Mouse (Mus musculus) forebrain, postnatal 0 days (tissue): ENCODE data around the gene Zkscan3. TPM values are rescaled to one million over a fixed set of nuclear protein-coding genes. Genes with fewer than 3 reads are reported as not detected.

Experiments used
- ATAC-seq: fragments of 200-750 bp; cut with Nextera tagmentation; 2 replicates; pipeline ENCODE4 v1.8.0; 2017; ENCODE audit warnings: mild to moderate bottlenecking, moderate library complexity
- DNase-seq: peaks from one replicate; pipeline ENCODE4 v3.0.0-alpha.2; 2015
- H3K27ac ChIP-seq: fragments of 300-500 bp; sonication (generic); 2 replicates; pipeline ENCODE4 v1.5.1; 2014; ENCODE audit warnings: low read depth, mild to moderate bottlenecking, antibody characterized with exemption, low read length, moderate library complexity, mixed read lengths
- H3K27me3 ChIP-seq: fragments of 300-500 bp; sonication (generic); 2 replicates; pipeline ENCODE4 v1.6.1; 2014; ENCODE audit warnings: mild to moderate bottlenecking, low read length, mixed read lengths; ENCODE audit not compliant: insufficient read depth
- H3K36me3 ChIP-seq: fragments of 300-500 bp; sonication (generic); 2 replicates; pipeline ENCODE4 v1.6.1; 2014; ENCODE audit warnings: mild to moderate bottlenecking, moderate library complexity; ENCODE audit not compliant: insufficient read depth
- H3K4me1 ChIP-seq: fragments of 300-500 bp; sonication (generic); 2 replicates; pipeline ENCODE4 v1.6.1; 2014; ENCODE audit warnings: antibody characterized with exemption; ENCODE audit not compliant: insufficient read depth
- H3K4me2 ChIP-seq: fragments of 300-500 bp; sonication (generic); 2 replicates; pipeline ENCODE4 v1.6.1; 2014; ENCODE audit warnings: low read depth, mild to moderate bottlenecking, moderate library complexity
- H3K4me3 ChIP-seq: fragments of 300-500 bp; sonication (generic); 2 replicates; pipeline ENCODE4 v1.5.1; 2014; ENCODE audit warnings: low read depth, low read length, mixed read lengths
- H3K9ac ChIP-seq: fragments of 300-500 bp; sonication (generic); 2 replicates; pipeline ENCODE4 v1.6.1; 2014; ENCODE audit warnings: mild to moderate bottlenecking
- H3K9me3 ChIP-seq: fragments of 300-500 bp; sonication (generic); 2 replicates; pipeline ENCODE4 v1.6.1; 2016; ENCODE audit warnings: low read length
- CTCF ChIP-seq: sonication (generic); IDR thresholded peaks from 2 replicates; pipeline ENCODE4 v1.5.1; 2016; ENCODE audit warnings: antibody characterized with exemption, control low read depth, low read depth
- WGBS: fragments of 180-500 bp; shearing (Covaris S2); extraction: QIAGEN DNeasy Blood & Tissue Kit; methylation state at CpG from one replicate; pipeline ENCODE4 v1.1.7; 2014; 5-methylcytosine and 5-hydroxymethylcytosine counted together
- polyA plus RNA-seq: library from polyadenylated mRNA; unstranded; fragments of >200 nt; fragmentation: Nextera tagmentation; extraction: Ambion mirVana; gene quantifications from 2 replicates; pipeline ENCODE4 v1.2.1, GENCODE M21; 2015
- total RNA-seq: library from RNA; depleted of rRNA; stranded (reverse); fragments of >200 nt; gene quantifications from 2 replicates; pipeline ENCODE4 v1.2.3, GENCODE M21; 2014; rRNA removed

Zkscan3 gene
- total RNA-seq (51.8 and 54.0 TPM in 2 replicates), polyA plus RNA-seq (42.2 and 45.6 TPM in 2 replicates)

DNA sequence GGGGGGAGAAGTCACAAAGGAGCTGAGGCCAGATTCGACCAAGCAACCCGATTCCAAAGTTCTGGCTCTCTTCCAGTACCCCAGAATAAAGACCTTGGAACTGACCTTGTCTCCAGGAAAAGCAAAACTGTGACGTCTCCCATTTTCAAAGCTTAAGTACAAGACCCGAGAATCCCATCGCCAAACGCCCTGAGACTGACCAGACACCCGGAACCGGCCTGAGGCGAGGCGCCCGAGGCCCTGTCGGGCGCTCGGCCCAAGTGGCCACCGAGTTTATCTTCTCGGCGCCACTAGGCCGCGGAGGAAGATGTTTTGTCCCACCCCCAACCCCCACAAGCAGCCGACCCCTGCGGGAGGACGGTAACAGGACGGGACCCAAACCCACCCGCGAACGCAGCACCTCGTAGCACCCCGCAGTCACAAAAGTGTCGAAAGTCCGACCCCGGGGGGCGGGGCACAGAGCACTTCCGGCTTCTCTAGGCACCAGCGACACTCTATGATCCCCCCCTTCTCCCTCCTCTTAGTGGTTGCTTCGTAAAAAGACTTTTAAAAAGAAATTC is at the start of gene Zkscan3:
Zkscan3 (minus strand) TSS at position 469 of the 560 bp plus-strand sequence.
- WGBS: under 1% methylated on average over 35 of the region's 35 CpGs
- no peaks in the 10 kb centered on the region for H3K9me3 ChIP-seq
- peak within 1 kb of the TSS; percentile 95 for H3K4me3 ChIP-seq
- peaks cover 14% of the 10 kb centered on the region; the same call in 1 of the 2 replicates for H3K4me1 ChIP-seq
- H3K4me2 ChIP-seq: peak within 1 kb of the TSS; percentile 63
- ATAC-seq (peak; percentile 99), DNase-seq (peak; percentile 92)
- H3K9ac ChIP-seq: peak within 1 kb of the TSS; percentile 87
- peaks cover 3% of the 10 kb centered on the region; the same call in 1 of the 2 replicates for H3K36me3 ChIP-seq
- no peaks in the 10 kb centered on the region for H3K27me3 ChIP-seq
- H3K27ac ChIP-seq: peak within 1 kb of the TSS; percentile 72
- TF ChIP-seq CTCF: no peak

DNA sequence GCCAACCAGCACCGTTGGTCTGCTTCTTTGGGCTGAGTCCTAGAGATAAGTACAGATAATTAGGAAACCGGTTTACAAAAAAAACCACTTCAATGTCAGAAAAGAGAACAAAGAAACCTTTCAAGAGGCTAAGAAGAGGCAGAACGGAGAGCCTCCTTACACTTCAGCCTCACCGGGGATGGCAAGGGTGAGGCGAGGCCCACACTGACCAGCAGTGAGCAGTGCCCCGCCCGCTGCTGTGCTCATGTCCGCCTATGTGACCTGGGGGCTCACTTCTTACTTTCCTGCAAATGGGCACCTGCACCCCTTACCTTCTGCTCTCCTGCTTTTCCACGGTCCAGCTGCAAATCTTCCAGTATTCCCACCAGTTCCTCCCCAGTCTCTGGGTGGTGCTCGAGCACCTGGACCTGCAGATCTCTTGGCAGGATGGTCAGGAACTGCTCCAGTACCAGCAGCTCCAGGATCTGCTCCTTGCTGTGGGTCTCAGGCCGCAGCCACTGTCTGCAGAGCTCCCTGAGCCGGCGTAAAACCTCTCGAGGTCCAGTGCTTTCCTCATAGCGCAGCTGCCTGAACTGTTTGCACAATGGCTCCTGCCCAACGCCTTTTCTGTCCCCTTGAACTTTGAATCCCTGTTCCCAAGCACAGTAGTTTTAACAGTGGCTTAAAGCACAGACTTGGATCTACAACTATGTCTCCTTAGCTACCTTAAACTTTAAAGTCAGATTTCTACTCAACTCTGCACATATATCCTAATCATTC is 45.5 kb upstream of the Zkscan3 start:
- Histone ChIP-seq H3K4me1 (peaks cover 4% of the 10 kb centered on the region; the same call in 1 of the 2 replicates), H3K27ac (no peak overlapping the region), H3K9ac (no peak overlapping the region), H3K4me3 (no peak overlapping the region), H3K36me3 (peaks cover 40% of the 10 kb centered on the region), H3K9me3 (no peaks in the 10 kb centered on the region), H3K4me2 (no peak overlapping the region), H3K27me3 (no peaks in the 10 kb centered on the region)
- TF ChIP-seq CTCF: no peak
- no peak for ATAC-seq
- DNase-seq: no peak
- WGBS: 75% methylated on average over 16 of the region's 16 CpGs

DNA sequence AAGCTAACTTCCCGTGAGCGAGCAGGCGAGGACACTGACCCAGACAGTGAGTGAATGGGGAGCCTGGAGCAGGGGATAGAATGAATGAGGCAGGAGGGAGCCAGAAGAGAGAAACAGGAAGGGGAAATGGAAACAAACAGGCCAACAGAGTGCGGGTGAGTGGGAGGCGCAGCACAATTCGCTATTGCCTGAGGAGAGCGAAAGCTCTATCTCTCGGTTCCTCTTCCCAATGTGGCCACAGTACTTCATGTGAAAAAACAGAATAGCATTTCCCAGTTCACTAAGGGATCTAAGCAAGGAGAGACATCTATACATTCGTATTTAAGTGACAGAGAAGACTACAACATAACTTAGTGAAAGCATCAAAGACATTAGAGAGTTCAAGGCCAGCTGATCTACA is 44.2 kb upstream of the Zkscan3 start:
- Histone ChIP-seq H3K4me1 (no peaks in the 10 kb centered on the region), H3K4me3 (no peak overlapping the region), H3K4me2 (no peak overlapping the region), H3K9me3 (no peaks in the 10 kb centered on the region), H3K9ac (no peak overlapping the region), H3K27me3 (no peaks in the 10 kb centered on the region), H3K27ac (no peak overlapping the region), H3K36me3 (peaks cover 41% of the 10 kb centered on the region)
- no peak for TF ChIP-seq CTCF
- DNase-seq: no peak
- no peak for ATAC-seq
- WGBS: 88% methylated on average over 9 of the region's 9 CpGs

DNA sequence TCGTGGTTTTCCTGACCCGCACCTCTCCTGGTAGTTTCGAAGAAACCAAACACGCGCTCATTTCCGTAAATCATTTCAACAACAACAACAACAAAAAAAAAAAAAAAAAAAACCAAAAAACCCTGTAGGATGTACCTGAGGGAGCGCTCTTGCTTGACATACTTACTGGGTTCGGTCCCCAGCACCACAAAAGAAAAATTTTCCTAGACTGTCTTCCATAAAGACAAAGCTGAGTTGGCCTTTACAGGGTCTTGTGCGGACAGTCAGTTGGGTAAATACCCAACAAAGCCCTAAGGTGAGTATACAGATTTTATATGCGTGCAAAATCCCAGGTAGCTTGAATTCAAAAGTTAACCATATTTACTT is 38.6 kb upstream of the Zkscan3 start:
- WGBS: 17% methylated on average over 10 of the region's 10 CpGs
- no peak for TF ChIP-seq CTCF
- Histone ChIP-seq H3K27ac (no peak overlapping the region), H3K27me3 (no peaks in the 10 kb centered on the region), H3K4me2 (peak overlapping the region; percentile 87), H3K9me3 (no peaks in the 10 kb centered on the region), H3K4me1 (no peaks in the 10 kb centered on the region), H3K9ac (peak overlapping the region; percentile 60), H3K4me3 (peak overlapping the region; percentile 55), H3K36me3 (peaks cover 25% of the 10 kb centered on the region)
- peak; percentile 14; the same call in 1 of the 2 replicates for ATAC-seq
- no peak for DNase-seq

DNA sequence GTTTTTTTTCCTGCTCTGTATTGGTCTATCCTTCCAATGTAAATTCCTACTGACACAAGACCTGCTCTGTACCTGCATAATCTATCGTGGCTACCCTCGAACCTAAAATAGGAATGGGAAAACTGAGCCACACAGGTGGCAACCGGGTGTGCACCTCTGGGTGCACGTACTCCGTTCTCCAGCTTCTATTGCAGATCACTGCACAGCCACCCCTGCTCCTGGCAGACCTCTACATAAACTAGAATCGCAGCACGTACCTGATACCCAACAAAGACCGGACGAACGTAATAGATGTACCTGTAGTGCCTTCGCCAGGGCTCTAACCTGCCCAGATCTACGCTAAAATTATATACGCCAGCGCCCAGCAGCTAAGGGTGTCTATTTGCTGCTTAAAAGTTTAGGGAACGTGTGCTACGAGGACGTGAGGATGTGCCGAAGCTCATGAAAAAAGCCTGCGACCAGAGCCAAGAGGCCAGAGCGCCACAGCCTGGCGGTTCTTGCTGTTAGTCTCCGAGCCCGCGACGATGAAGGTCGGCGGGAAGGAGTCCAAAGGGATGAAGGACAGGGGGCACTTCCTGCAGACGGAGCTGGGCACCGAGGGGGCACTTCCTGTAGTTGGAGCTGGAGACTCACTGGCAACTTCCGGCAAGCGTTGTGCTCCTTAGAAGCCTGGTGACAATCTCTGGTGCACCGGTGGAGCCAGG is 38.1 kb upstream of the Zkscan3 start, which contains the start of gene Pgbd1:
Pgbd1 (minus strand) TSS at position 556 of the 704 bp plus-strand sequence.
- H3K9me3 ChIP-seq: no peaks in the 10 kb centered on the region
- ATAC-seq: peak; percentile 98
- peaks cover 22% of the 10 kb centered on the region for H3K36me3 ChIP-seq
- peak; percentile 56 for TF ChIP-seq CTCF
- H3K27me3 ChIP-seq: no peaks in the 10 kb centered on the region
- H3K4me3 ChIP-seq: peak within 1 kb of the TSS; percentile 55
- H3K4me2 ChIP-seq: peak within 1 kb of the TSS; percentile 87
- no peaks in the 10 kb centered on the region for H3K4me1 ChIP-seq
- peak; percentile 84 for DNase-seq
- H3K9ac ChIP-seq: peak within 1 kb of the TSS; percentile 60
- WGBS: under 1% methylated on average over 32 of the region's 32 CpGs
- H3K27ac ChIP-seq: peak within 1 kb of the TSS; percentile 42

DNA sequence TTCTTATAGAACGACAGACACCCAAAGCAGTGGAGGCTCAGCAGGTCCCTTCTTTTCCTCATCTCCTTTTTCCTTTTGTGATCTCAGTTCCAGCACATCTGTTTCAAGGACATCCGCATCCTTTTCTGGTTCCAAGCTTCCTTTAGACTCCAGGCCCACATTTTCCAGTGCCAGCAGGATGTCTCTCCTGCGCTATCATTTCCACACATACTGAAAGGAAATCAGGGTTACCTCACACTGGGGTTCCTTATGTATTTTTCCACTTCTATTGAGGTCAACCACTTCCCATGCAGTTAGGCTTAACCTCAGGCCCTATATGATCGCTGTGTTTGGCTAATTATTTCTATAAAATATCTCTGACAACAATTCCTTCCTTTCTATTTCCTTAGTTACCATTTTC is 32.9 kb upstream of the Zkscan3 start:
- DNase-seq: no peak
- ATAC-seq: no peak
- Histone ChIP-seq H3K36me3 (no peaks in the 10 kb centered on the region), H3K4me2 (no peak overlapping the region), H3K27ac (no peak overlapping the region), H3K4me3 (no peak overlapping the region), H3K9me3 (no peaks in the 10 kb centered on the region), H3K4me1 (no peaks in the 10 kb centered on the region), H3K27me3 (no peaks in the 10 kb centered on the region), H3K9ac (no peak overlapping the region)
- 91% methylated on average over 4 of the region's 4 CpGs for WGBS
- no peak for TF ChIP-seq CTCF
